Mouse (Mus musculus): ENCODE measurements at regions not wholly inside any gene's neighbourhood (a gene's known extent, or its start where the extent isn't known, plus 50 kb on each side); places are given as distances from the start of the nearest gene placed in this dataset.
"Not testable (repeated sequence)": the region's sequence is repeated elsewhere in the genome, so short reads cannot be mapped to it uniquely, and the experiment has no call there.

DNA sequence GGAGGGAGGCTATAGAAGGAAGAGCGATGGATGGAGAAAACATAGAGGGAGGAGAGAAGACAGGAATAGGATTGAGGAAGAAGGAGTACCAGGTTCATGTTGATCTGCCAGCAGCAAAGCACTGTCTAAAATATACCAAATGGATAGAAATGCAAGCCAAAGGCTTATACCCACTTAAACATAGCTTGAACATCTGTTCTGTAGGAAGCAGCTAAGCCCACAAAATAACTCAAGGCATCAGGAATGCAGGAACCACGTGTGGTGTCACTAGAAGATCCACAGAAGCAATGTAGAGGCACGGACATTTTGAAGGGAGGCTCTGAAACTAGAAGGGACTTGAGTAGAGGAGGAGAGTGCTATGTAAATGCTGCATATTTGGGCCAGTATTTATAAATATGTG, 78.9 kb downstream of the Smgc start:
- DNase-seq = no peak

DNA sequence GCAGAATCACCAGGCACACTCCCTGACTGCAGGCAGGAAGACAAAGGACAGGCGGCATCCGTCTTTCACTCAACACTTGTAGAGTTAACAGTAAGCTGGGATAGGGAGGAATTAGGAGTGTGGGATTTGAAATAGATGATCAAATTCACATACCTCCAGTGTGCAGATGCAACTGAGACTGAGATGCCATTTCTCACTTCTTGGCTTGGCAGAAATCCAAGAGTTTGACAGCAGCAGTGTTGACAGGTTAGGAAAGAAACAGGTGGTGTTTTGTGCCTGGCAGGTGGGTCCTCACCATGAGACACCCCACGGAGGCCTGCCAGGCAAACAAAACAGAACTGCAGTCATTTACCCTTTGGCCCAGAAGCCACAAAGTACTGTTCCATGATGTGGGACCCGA, 79.8 kb downstream of the Smgc start:
- DNase-seq = no peak

DNA sequence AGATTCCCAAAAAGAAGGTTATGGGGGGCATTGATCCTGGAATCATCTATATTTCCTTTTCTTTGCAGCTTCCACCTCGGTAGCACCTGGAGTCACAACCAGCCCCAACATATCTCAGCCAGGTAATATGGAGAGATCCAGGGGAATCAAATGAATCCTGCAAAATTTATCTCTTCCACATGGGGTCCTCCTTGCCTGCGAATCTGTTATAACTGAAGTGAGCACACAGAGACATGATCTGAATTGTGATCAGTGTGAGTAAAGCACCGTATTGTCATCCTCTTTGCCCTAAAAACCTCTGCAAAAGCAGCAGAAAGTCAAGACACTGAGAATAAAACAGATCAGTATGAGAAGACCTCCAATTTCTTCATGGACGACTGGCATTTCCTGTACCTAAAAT, 86.5 kb downstream of the Smgc start:
- no peak for DNase-seq

DNA sequence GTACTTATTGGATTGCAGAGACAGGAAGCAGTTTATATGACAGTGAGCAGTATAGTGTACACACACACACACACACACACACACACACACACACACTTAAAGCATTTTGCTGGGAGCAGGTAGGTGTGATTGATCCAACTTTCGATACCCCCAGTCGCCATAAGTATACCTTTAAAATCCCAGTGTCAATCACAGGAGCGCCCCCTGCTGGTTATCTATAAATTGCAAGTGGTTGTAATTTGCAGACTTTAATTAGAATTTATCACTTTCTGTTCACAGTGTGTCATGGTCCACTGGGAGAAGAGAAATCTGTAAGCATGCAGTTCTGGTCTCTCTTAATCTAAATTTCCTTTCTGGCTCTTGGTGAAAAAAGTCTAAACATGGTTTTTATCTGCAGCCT, 89.4 kb downstream of the Smgc start:
- DNase-seq = no peak

DNA sequence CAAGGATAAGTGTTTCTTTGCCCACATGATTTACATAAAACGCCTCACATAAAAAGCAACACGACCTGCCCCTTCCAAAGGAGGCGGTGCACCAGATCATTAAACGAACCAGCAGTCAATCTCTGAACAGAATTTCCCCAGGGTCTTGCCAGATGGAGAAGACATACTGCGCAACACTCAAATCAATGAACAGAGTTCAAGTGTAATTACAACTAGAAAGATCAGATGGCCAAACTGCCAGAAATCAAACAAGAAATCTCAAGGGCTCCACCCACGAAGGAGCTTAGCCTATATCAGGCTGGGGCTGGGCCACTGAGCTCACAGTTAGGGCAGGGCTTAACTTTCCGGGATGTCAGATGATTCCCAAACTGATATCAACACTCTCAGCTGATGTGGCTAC, 90.4 kb downstream of the Smgc start:
- no peak for DNase-seq

DNA sequence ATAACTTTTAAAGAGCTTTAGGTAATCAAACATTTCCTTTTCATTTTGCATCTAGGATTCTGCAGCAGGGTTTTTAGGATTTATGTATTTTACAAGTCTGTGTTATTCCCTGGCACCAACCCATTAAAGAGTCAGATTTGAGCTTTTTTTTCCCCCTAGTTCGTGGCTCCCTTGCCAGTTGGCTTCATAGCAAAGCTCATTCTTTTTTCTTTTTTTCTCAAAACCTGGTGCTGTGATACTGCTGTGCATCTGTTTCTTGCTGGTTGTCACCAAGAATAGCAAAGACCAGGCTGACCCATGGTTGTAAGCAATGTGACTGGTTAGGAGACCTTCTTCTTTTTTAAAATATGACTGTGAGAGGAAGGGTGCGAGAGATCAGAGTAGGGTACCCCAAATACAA, 93.7 kb upstream of the Cntn1 start:
- DNase-seq = no peak

DNA sequence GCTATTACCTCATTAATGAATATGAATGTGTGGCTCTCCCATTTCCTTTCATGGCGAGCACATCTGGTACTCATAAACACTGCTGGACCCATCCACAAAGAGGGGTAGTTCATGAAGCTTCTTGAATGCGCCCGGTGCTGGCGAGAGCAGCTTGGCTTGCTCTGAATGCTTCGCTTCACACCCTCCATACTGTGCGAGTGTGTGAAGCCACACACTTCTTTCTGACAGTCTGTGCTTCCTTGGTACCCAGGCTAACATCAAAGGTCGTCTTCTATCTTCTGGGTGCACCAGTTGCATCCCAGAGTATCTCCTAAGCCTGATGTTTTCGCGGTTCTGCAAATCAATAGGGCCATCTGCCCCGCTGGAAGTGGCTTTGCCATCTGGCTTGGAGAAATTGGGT, 85.8 kb upstream of the Cntn1 start:
- no peak for DNase-seq

DNA sequence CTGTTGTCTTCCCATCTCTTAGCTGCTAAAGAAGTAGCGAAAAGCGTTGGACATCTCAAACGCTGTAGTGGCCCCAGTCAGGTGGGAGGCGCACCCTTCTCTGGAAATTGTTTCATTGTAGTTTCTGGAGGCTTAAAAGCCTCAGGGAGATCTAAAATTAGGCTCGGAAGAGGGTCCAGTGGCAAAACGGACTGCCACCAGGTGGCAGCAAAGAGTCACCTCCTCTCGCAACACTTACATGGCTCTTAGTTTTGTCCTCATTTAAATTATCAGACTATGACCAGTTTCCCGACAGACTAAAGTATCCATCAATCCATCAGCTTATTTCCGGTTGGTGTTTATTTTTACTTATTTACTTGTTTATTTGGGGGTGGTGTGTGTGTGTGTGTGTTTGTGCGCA, 81.6 kb upstream of the Cntn1 start:
- DNase-seq = peak; percentile 37 to 46

DNA sequence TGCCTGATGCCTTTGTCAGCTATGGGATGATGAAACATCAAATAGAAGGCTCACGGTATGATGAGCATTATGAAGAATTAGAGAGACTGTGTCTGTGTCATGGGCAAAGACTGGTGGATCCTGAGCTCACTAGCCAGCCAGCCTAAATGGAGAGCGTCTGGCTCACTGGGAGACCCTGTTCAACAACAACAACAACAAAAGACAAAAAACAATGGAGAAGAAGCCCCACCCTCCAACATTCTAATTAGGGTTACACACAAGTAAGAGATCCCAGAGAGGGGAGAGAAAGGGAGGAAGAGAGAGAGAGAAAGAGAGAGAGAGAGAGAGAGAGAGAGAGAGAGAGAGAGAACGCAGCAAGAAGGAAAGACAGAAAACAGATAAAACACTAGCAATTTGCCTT, 79.6 kb upstream of the Cntn1 start:
- DNase-seq = no peak

DNA sequence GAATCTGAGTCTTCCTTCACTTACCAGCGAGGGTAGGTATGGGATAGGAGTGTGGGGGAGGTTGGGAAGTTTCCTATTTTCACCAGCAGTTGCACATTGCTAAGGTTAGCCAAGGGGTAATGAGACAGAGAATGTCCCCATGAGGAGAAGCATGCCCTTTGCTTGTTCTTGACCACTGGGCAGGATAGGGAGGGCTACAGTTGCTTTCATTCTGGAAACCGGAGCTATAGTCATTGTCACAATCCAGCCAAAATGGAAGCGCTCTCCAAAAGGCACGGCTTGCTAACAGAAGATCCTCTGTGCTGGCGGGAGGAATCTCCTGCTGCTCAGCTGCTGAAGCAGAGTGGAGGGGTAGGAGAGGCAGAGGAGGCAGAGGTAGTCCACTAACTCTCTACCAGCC, 79.1 kb upstream of the Cntn1 start:
- DNase-seq = no peak

DNA sequence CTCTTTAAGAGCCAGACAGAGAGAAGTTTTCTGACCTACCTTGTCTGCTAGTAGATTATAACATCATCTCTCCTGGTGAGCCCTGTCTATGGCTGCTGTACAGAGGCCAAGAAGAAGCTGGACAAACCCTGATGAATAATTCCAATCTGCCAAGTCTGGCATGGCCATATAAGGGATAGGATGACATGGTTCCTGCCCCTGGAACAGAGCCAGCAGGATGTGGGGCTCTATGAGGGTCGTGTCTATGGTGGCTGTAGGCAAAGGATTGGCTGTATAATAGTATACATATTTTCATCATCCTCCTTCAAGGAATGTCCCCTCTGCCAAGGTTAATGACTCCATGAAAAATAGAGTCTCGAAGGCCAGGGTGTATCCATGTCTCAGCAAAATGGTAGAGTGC, 75.4 kb upstream of the Cntn1 start:
- DNase-seq = no peak

DNA sequence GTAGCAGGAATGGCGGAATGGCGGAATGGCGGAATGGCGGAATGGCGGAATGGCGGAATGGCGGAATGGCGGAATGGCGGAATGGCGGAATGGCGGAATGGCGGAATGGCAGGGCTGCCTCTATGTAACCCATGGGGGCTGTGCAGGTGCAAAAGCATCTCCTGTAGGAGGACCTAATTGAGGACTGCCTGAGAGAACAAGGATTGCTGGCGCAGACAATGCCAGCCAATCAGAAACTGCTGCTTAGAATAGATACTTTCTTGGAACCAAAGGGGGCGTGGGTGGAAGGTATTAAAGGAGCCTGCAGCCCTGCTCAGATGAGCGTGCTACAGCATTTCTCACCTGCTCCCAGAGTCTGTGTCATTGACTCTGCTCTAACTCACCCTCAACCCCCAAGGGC, 67.8 kb upstream of the Cntn1 start:
- DNase-seq = not testable (repeated sequence)

DNA sequence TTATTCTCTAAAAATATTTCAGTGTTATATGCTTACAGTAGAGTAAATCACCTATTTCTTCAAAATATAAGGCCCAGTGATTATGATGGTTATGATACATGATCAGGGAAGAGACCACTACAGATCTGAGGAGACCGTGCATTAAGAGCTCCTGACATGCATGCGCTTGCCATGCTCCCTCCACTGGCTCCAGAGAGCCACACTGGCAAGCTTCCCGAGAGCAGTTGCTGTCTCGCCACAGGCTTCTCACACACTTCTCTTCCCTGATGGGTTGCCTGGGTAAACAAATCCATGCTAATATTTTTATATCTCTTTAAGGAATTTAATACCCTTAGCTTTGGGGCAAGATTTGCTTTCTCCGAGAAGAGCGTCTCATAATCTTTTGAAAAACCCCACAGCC, 50.9 kb upstream of the Cntn1 start:
- no peak for DNase-seq
